Mouse (Mus musculus): ENCODE measurements at regions not wholly inside any gene's neighbourhood (a gene's known extent, or its start where the extent isn't known, plus 50 kb on each side); places are given as distances from the start of the nearest gene placed in this dataset.

- no peak for ATAC-seq (ENCODE audit: low TSS enrichment)
These were observed 202.8 kb upstream of the Klf14 start for GRCm38 (mm10) chr6:31161445-31162340.

- no peak for ATAC-seq (ENCODE audit: low TSS enrichment)
These were observed 206.1 kb upstream of the Klf14 start for GRCm38 (mm10) chr6:31165011-31165410.

- no peak for ATAC-seq (ENCODE audit: low TSS enrichment)
These were observed 207.5 kb upstream of the Klf14 start for GRCm38 (mm10) chr6:31166347-31166746.

DNA sequence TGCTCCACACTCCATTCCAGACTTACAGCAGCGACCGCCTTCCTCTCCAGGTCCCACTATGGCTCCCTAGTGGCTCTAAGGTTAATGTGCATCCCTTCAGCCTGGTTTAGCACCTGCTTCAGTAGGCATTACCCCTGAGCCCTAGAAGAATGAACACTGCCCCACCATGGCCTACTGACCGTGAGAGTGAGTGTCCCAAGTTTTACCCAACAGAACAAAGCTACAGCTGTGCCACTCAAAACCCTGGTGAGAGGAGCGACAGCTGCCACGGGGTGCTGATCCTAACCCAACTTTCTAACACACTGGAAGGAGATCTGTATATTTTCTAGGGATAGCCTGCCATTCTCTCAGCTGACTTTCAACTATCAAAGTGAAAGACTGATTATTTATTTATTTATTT is 208.9 kb upstream of the Klf14 start:
- ATAC-seq (ENCODE audit: low TSS enrichment): no peak

GRCm38 (mm10) chr6:31168730-31169129 is 209.9 kb upstream of the Klf14 start:
- no peak for ATAC-seq (ENCODE audit: low TSS enrichment)

GRCm38 (mm10) chr6:31169343-31169742 is 210.5 kb upstream of the Klf14 start:
- no peak for ATAC-seq (ENCODE audit: low TSS enrichment)

DNA sequence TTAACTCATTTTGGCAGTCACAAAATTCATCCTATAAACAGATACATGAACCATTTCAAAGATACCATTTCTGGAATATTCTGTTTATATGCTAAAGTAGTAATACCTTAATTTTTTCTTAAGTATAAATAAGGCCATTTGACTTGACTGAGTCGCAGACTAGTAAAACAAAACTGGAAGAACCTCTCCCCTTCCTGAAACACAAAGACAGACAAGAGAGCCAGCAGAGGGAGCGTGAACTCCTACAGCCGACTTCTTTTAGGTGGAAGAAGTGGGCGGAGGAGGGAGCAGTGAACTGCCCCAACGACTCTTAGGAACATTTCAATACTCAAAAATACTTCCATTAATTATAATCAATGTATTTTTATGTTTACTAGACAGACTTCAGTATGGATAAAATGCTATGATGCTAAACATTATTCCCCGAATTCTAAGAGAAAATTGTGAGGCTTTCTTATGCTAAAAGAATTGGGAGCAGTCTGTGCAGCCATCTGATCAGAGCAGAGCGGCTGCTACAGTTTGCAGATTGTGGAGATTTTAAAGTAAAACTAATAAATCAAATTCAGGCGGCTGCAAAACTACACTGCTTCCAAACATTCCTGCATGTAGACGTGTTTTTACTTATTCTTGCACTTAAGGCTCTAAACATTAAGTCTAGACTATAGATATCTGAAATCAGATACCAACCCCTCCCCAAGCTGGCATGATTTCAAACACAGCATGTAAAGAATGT is 211.2 kb upstream of the Klf14 start:
- no peak for ATAC-seq (ENCODE audit: low TSS enrichment)

- peak; percentile 20 for ATAC-seq (ENCODE audit: low TSS enrichment)
These were observed 213.1 kb upstream of the Klf14 start for GRCm38 (mm10) chr6:31171831-31172569.

GRCm38 (mm10) chr6:31175769-31176168 is 216.9 kb upstream of the Klf14 start:
- no peak for ATAC-seq (ENCODE audit: low TSS enrichment)

- ATAC-seq (ENCODE audit: low TSS enrichment): 0 out of 2 replicates have a peak, but pooled peaks have one; percentile 1
These were observed 217.5 kb upstream of the Klf14 start for GRCm38 (mm10) chr6:31176368-31176767.

DNA sequence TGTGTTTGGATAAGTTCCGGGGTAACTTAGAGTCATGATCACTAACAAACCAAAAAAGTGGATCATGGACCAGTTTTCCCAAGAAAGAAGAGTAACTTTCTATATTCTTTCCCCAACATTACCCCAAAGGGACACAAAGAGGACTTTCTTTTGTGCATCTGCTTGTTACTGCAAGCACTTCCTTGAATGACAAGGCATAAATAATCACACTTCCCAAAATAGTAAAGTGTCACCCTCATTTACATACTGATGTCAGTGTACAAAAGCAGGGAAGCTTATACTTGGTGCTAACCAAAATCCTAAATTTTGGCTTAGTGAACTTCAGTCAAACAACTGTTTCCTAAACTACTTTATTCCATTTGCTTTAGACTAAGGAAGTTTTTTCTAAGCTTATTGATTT is 218.0 kb upstream of the Klf14 start:
- ATAC-seq (ENCODE audit: low TSS enrichment): no peak

GRCm38 (mm10) chr6:31178201-31178880 is 219.5 kb upstream of the Klf14 start:
- no peak for ATAC-seq (ENCODE audit: low TSS enrichment)

- no peak for ATAC-seq (ENCODE audit: low TSS enrichment)
These were observed 216.3 kb upstream of the Mkln1 start for GRCm38 (mm10) chr6:31182284-31182683.

- ATAC-seq (ENCODE audit: low TSS enrichment): no peak
These were observed 215.4 kb upstream of the Mkln1 start for GRCm38 (mm10) chr6:31183127-31183526.

GRCm38 (mm10) chr6:31184554-31184953 is 214.0 kb upstream of the Mkln1 start:
- ATAC-seq (ENCODE audit: low TSS enrichment): no peak

DNA sequence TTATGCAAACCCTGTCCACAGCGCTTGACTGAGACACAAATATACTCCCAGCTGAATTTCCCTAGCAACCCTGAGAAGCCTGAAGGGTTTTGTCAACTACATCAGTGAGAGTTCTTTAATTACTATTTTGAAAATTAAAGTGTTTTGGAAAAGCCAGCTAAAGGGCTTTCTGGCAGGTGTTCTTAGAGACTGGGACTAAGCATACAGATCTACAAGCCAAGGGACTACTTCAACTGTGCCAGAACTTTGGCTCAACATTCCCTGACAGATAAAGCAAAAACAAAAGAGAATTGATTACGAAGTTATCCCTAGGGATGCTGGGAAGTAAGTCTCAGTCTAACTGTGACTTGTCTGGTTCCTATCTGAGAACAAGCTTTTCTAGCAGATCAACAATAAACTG is 213.4 kb upstream of the Mkln1 start:
- no peak for ATAC-seq (ENCODE audit: low TSS enrichment)

DNA sequence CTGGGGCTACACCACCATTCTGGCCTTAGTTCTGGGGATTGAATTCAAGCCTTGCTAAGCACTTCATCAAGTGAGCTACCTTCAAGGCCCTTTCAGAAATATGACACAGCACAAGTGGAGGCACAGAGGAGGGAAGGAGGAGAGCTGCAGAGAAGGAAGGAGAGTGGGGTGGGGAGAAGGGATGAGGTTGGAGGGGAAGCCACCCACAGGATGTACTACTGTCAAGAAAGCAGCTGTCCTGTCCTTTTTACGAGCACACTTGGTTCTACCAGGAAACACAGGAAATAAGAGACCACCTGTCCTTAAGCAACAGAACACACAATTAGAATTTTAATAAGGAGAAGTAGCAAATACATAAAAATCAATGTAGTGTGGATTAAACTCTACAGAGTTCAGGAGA is 210.5 kb upstream of the Mkln1 start:
- ATAC-seq (ENCODE audit: low TSS enrichment): no peak

DNA sequence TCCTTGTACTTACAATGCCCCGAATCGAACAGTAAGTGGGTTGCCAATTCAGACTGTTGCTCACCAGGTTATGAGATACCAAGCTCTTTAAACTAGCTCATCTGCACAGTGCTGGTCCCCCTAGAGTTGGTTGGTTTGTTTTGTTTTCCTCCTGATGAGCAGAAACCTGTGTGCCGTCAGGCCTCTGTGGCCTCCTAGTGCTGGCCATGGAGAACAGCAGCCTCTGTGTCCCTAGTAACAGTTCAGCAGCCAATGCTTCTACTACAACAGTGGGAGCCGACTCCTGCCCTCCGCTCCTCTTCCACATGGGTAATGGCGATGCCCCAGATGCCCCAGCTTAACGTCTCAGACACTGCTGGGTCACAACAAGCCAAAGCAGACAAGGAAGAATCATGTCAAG is 209.5 kb upstream of the Mkln1 start:
- peak; percentile 32 for ATAC-seq (ENCODE audit: low TSS enrichment)

- no peak for ATAC-seq (ENCODE audit: low TSS enrichment)
These were observed 208.5 kb upstream of the Mkln1 start for GRCm38 (mm10) chr6:31190070-31190469.

DNA sequence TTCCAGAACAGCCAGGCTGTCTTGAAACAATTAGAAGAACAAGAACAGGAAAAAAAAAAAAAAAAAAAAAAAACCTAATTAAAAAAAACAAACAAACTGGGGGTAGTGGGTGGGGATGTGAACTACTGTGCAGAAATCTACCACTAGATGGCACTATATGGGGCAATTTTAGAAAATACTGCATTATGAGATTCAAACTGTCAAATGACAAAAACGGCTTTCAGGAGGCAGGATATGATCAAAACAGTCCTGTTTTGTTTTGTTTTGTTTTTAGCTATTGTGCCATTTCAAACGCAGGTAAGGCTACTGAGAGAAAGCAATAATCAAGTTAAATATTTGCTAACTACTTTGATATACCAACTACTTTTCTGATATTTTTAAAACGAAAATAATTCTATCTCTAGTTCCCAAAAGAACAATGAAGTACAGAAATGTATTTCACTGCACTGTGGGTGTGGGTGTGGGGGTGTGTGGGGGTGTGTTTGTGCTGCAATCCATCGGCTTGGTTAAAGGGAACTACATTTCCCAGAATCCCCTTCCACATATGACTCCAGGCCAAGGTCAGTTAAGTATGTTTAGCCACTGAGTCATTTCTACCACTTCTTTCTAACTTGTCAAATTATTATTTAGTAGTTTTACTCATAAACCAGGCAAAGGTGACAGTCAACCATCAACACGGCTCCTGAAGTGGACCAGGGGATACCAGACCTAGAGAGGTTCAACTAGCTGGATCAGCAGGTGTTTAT is 207.7 kb upstream of the Mkln1 start:
- no peak for ATAC-seq (ENCODE audit: low TSS enrichment)

- ATAC-seq (ENCODE audit: low TSS enrichment): no peak
These were observed 207.0 kb upstream of the Mkln1 start for GRCm38 (mm10) chr6:31191577-31191976.
